ENCODE assay signal across 25 mouse cellular contexts in genomic region chr6:50680224-50681215, GRCm38 (mm10). TPM values are rescaled to one million over a fixed set of nuclear protein-coding genes. Genes with fewer than 3 reads are reported as not detected.
DNase-seq lines count a peak whose midpoint lies in the region; ATAC-seq and TF ChIP-seq lines count a peak whose summit lies in the region.
"Had no signal": no experiment of that assay in that cellular context is flagged by ENCODE, and none has a peak within 500 bp of the region (broad histone marks: within the 10 kb centered on the region; RNA-seq: fewer than 3 reads in every experiment).

No protein-coding gene starts in this region.

- ATAC-seq in hindbrain, postnatal 0 days, result no peak
- no peak for ATAC-seq in midbrain, embryonic 14.5 days (ENCODE audit: low FRiP score, low TSS enrichment)
- ATAC-seq in midbrain, embryonic 13.5 days, result no peak
- ATAC-seq: activated CD4-positive, CD25-positive, alpha-beta regulatory T cell, adult 4 months; forebrain, embryonic 13.5 days; inflammation-experienced regulatory T-cells, adult 6 months; liver, embryonic 12.5 days; midbrain, embryonic 16.5 days had no signal

- no peak for TF ChIP-seq POLR2A in brain, embryonic 14.5 days (IDR thresholded peaks at IDR 0.05; ENCODE audit: borderline replicate concordance, extremely low read depth, insufficient read depth, insufficient read length, poor library complexity, severe bottlenecking)
- TF ChIP-seq POLR2A in thymus, adult 2 months (IDR thresholded peaks at IDR 0.05; ENCODE audit: control insufficient read depth, extremely low read depth, insufficient read depth, low read length, poor library complexity), result no peak

- no peak overlapping the region for H3K27ac ChIP-seq in hindbrain, postnatal 0 days
- no peak overlapping the region for H3K27ac ChIP-seq in hindbrain, embryonic 10.5 days
- no peak overlapping the region for H3K27ac ChIP-seq in midbrain, embryonic 14.5 days (replicated peaks; ENCODE audit: low read depth, low read length)
- no peak overlapping the region for H3K27ac ChIP-seq in midbrain, embryonic 13.5 days
- H3K27ac ChIP-seq in thymus, adult 2 months (ENCODE audit: control insufficient read depth, insufficient read depth, low read length), result no peak overlapping the region
- H3K27ac ChIP-seq: embryonic facial prominence, embryonic 13.5 days; forebrain, embryonic 13.5 days; gastrocnemius, adult 2 months; heart, adult 2 months; liver, embryonic 12.5 days had no signal

- H3K36me3 ChIP-seq in hindbrain, postnatal 0 days (ENCODE audit: insufficient read depth, low read length), result no peaks in the 10 kb centered on the region
- H3K36me3 ChIP-seq in hindbrain, embryonic 10.5 days, result no peaks in the 10 kb centered on the region
- H3K36me3 ChIP-seq in midbrain, embryonic 14.5 days (ENCODE audit: control insufficient read depth, insufficient read depth, low read length), result no peaks in the 10 kb centered on the region
- no peaks in the 10 kb centered on the region for H3K36me3 ChIP-seq in midbrain, embryonic 13.5 days
- H3K36me3 ChIP-seq in thymus, adult 2 months (ENCODE audit: control insufficient read depth, insufficient read depth, low read length), result no peaks in the 10 kb centered on the region
- H3K36me3 ChIP-seq: embryonic facial prominence, embryonic 13.5 days; liver, embryonic 12.5 days; neural tube, embryonic 13.5 days had no signal

- 0 out of 2 replicates have a peak, but pooled peaks cover 11% of the 10 kb centered on the region for H3K4me1 ChIP-seq in hindbrain, postnatal 0 days (ENCODE audit: insufficient read depth, low read length)
- peaks cover 12% of the 10 kb centered on the region; the same call in 1 of the 2 replicates for H3K4me1 ChIP-seq in hindbrain, embryonic 10.5 days (replicated peaks)
- H3K4me1 ChIP-seq in midbrain, embryonic 14.5 days (ENCODE audit: control insufficient read depth, insufficient read depth, low read length), result 0 out of 2 replicates have a peak, but pooled peaks cover 5% of the 10 kb centered on the region
- H3K4me1 ChIP-seq in midbrain, embryonic 13.5 days (replicated peaks), result peaks cover 16% of the 10 kb centered on the region
- no peaks in the 10 kb centered on the region for H3K4me1 ChIP-seq in thymus, adult 2 months (replicated peaks; ENCODE audit: control insufficient read depth, insufficient read depth, low read length)
- H3K4me1 ChIP-seq: liver, embryonic 12.5 days had no signal

- H3K9me3 ChIP-seq in hindbrain, postnatal 0 days (ENCODE audit: low read length), result no peaks in the 10 kb centered on the region
- H3K9me3 ChIP-seq in hindbrain, embryonic 10.5 days, result no peaks in the 10 kb centered on the region
- no peaks in the 10 kb centered on the region for H3K9me3 ChIP-seq in midbrain, embryonic 14.5 days (ENCODE audit: control insufficient read depth, low read length)
- no peaks in the 10 kb centered on the region for H3K9me3 ChIP-seq in midbrain, embryonic 13.5 days
- H3K9me3 ChIP-seq: embryonic facial prominence, embryonic 13.5 days; forebrain, embryonic 13.5 days; liver, embryonic 12.5 days; neural tube, embryonic 13.5 days had no signal

- no peaks in the 10 kb centered on the region for H3K27me3 ChIP-seq in hindbrain, postnatal 0 days (ENCODE audit: insufficient read depth, low read length)
- peaks cover 27% of the 10 kb centered on the region; the same call in 1 of the 2 replicates for H3K27me3 ChIP-seq in hindbrain, embryonic 10.5 days (ENCODE audit: insufficient read depth, poor library complexity, severe bottlenecking)
- no peaks in the 10 kb centered on the region for H3K27me3 ChIP-seq in midbrain, embryonic 14.5 days (ENCODE audit: control insufficient read depth, insufficient read depth, low read length)
- H3K27me3 ChIP-seq in midbrain, embryonic 13.5 days, result no peaks in the 10 kb centered on the region
- H3K27me3 ChIP-seq in thymus, adult 2 months (ENCODE audit: control insufficient read depth, insufficient read depth, low read length), result no peaks in the 10 kb centered on the region
- H3K27me3 ChIP-seq: CH12.LX; neural tube, embryonic 13.5 days had no signal

- H3K4me2 ChIP-seq in hindbrain, postnatal 0 days (ENCODE audit: low read depth, low read length), result no peak overlapping the region
- H3K4me2 ChIP-seq in midbrain, embryonic 14.5 days (ENCODE audit: low read length), result no peak overlapping the region
- no peak overlapping the region for H3K4me2 ChIP-seq in midbrain, embryonic 13.5 days (replicated peaks)
- H3K4me2 ChIP-seq: embryonic facial prominence, embryonic 13.5 days; forebrain, embryonic 13.5 days; liver, embryonic 12.5 days; neural tube, embryonic 13.5 days had no signal

- no peak overlapping the region for H3K9ac ChIP-seq in hindbrain, postnatal 0 days (replicated peaks; ENCODE audit: low read length)
- H3K9ac ChIP-seq in midbrain, embryonic 14.5 days (replicated peaks; ENCODE audit: low read length), result no peak overlapping the region
- no peak overlapping the region for H3K9ac ChIP-seq in midbrain, embryonic 13.5 days (replicated peaks)
- H3K9ac ChIP-seq: embryonic facial prominence, embryonic 13.5 days; forebrain, embryonic 13.5 days; liver, embryonic 12.5 days; neural tube, embryonic 13.5 days had no signal

- WGBS in hindbrain, postnatal 0 days, result 58% methylated on average over 20 of the region's 20 CpGs
- 70% methylated on average over 20 of the region's 20 CpGs for WGBS in hindbrain, embryonic 10.5 days
- 61% methylated on average over 20 of the region's 20 CpGs for WGBS in midbrain, embryonic 14.5 days
- WGBS in midbrain, embryonic 13.5 days, result 60% methylated on average over 20 of the region's 20 CpGs
- WGBS in thymus, adult 2 months, result 79% methylated on average over 20 of the region's 20 CpGs

- TF ChIP-seq CTCF in hindbrain, postnatal 0 days (IDR thresholded peaks at IDR 0.05; ENCODE audit: low read depth), result no peak
- no peak for TF ChIP-seq CTCF in brain, embryonic 14.5 days (IDR thresholded peaks at IDR 0.05; ENCODE audit: borderline replicate concordance, extremely low read depth, insufficient read depth, insufficient read length)
- no peak for TF ChIP-seq CTCF in thymus, adult 2 months (IDR thresholded peaks at IDR 0.05; ENCODE audit: borderline replicate concordance, control insufficient read depth, extremely low read depth, insufficient read depth, low read length, poor library complexity)

- H3K4me3 ChIP-seq in hindbrain, postnatal 0 days (ENCODE audit: low read length), result no peak overlapping the region
- H3K4me3 ChIP-seq in hindbrain, embryonic 10.5 days, result no peak overlapping the region
- no peak overlapping the region for H3K4me3 ChIP-seq in midbrain, embryonic 14.5 days (replicated peaks; ENCODE audit: low read depth, low read length)
- no peak overlapping the region for H3K4me3 ChIP-seq in midbrain, embryonic 13.5 days (replicated peaks)
- no peak overlapping the region for H3K4me3 ChIP-seq in thymus, adult 2 months (ENCODE audit: control insufficient read depth, insufficient read depth, low read length)
- H3K4me3 ChIP-seq: embryonic facial prominence, embryonic 13.5 days; forebrain, embryonic 13.5 days; gastrocnemius, adult 2 months; heart, adult 2 months; liver, embryonic 12.5 days; neural tube, embryonic 13.5 days had no signal

- DNase-seq in hindbrain, postnatal 0 days (ENCODE audit: low spot score), result peak; percentile 30
- no peak for DNase-seq in hindbrain, embryonic 10.5 days (ENCODE audit: low spot score)
- peak; percentile 40 for DNase-seq in midbrain, embryonic 14.5 days
- peak; percentile 56 for DNase-seq in brain, embryonic 14.5 days (ENCODE audit: low read depth)
- DNase-seq in lung, postnatal 36 days, result peak; percentile 51
- no peak for DNase-seq in urinary bladder, postnatal 14 days (ENCODE audit: low spot score)
- DNase-seq in thymus, adult 2 months, result no peak
- DNase-seq: cerebellum, adult 11-12 months; gastrocnemius, adult 2 months; heart, adult 2 months; heart, postnatal 4 days; kidney, postnatal 25 days; layer of hippocampus, postnatal 36 days; left cerebral cortex, postnatal 4 days; thymus, postnatal 25 days had no signal

RNA-seq across cellular contexts. Expression of gene Npvf, which starts 26.3 kb away (rescaled TPM):
- total RNA-seq in hindbrain, postnatal 0 days (2014; rRNA removed), result not detected in 2 replicates
- 0.23 TPM in 1 of 2 replicates, not detected in the other for polyA plus RNA-seq in hindbrain, postnatal 0 days (2015; fragmentation: Nextera tagmentation; extraction: Ambion mirVana)
- not detected in 2 replicates for polyA plus RNA-seq in hindbrain, embryonic 10.5 days (2016; fragmentation: Nextera tagmentation; extraction: Ambion mirVana)
- polyA plus RNA-seq in midbrain, embryonic 14.5 days (2014; fragmentation: Nextera tagmentation; extraction: Ambion mirVana), result 0.37 and 0.57 TPM in 2 replicates
- polyA plus RNA-seq in midbrain, embryonic 13.5 days (2015; fragmentation: Nextera tagmentation; extraction: Ambion mirVana), result 0.94 TPM in 1 of 2 replicates, not detected in the other
- polyA plus RNA-seq in brain, embryonic 14.5 days (2012; rRNA removed), result 0.22 and 0.39 TPM in 2 replicates
- not detected in 2 replicates for polyA plus RNA-seq in thymus, adult 2 months (2012; rRNA removed)
- total RNA-seq: CH12.LX; gastrocnemius, adult 2 months; heart, adult 2 months; layer of hippocampus, postnatal 36 days; left cerebral cortex, postnatal 4 days had no signal
- polyA plus RNA-seq: activated CD4-positive, CD25-positive, alpha-beta regulatory T cell, adult 4 months; embryonic facial prominence, embryonic 13.5 days; forebrain, embryonic 13.5 days; heart, adult 2 months; inflammation-experienced regulatory T-cells, adult 6 months; liver, embryonic 12.5 days; neural tube, embryonic 13.5 days; small intestine, adult 2 months had no signal

Comparison
In these comparisons a context has a peak if more than half of its experiments do, and no peak if none do; other contexts are left out.
1. DNase-seq: peak in hindbrain, postnatal 0 days (single experiment), midbrain, embryonic 14.5 days (single experiment), brain, embryonic 14.5 days (single experiment) and lung, postnatal 36 days (single experiment); none in hindbrain, embryonic 10.5 days (single experiment), urinary bladder, postnatal 14 days (single experiment) and thymus, adult 2 months (single experiment).